Mouse (Mus musculus): Measurements from ENCODE around the gene 4930447C04Rik. TPM values are rescaled to one million over a fixed set of nuclear protein-coding genes. Genes with fewer than 3 reads are reported as not detected.

The 4930447C04Rik gene
- polyA plus RNA-seq, 2 experiments, result 0.23 to 0.84 TPM

DNA sequence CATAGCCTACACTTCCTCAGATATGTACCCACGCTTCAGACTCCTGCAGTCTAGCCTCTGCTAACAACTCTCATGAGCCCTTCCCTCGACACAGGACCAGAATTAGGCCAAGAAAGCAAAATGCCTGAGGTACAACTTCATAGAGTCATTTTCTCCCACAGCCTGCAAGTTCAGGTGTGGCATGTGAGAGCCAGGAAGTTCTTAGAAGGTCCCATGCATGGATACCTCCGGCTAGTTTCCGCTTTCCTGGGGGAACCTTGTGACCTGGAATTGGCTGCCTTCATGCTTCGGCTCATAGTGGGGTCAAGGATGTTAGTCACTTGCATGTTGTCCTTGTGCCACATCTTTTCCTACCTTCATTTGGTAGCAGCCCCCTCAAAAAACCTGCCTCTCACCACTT, 12.5 kb upstream of the 4930447C04Rik start:
- WGBS (ENCODE audit: insufficient replicate concordance), result 71% methylated on average over 5 of the region's 5 CpGs
- no peak overlapping the region for H3K4me2 ChIP-seq (ENCODE audit: low read depth)
- H3K9ac ChIP-seq (replicated peaks), result no peak overlapping the region
- TF ChIP-seq CTCF (IDR thresholded peaks at IDR 0.05; ENCODE audit: low read depth) (no peak), EP300 (IDR thresholded peaks at IDR 0.05; ENCODE audit: low read depth) (no peak)
- DNase-seq (ENCODE audit: low read depth in 3 of 3, low spot score in 3 of 3) (no peak), ATAC-seq (ENCODE audit: insufficient read depth) (no peak)
- no peaks in the 10 kb centered on the region for H3K9me3 ChIP-seq (ENCODE audit: control insufficient read depth, low read length)
- H3K27ac ChIP-seq, result no peak overlapping the region
- H3K4me1 ChIP-seq (replicated peaks; ENCODE audit: control insufficient read depth in 2 of 2, insufficient read depth in 2 of 2, low read length in 1 of 2), result no peaks in the 10 kb centered on the region
- peaks cover 2% of the 10 kb centered on the region; the same call in 1 of the 2 replicates for H3K27me3 ChIP-seq (ENCODE audit: control insufficient read depth, insufficient read depth, low read length)
- no peaks in the 10 kb centered on the region for H3K36me3 ChIP-seq (replicated peaks; ENCODE audit: control insufficient read depth, insufficient read depth, low read depth)
- H3K4me3 ChIP-seq (ENCODE audit: insufficient read depth in 1 of 2, low read depth in 2 of 2, low read length in 2 of 2), result no peak overlapping the region

DNA sequence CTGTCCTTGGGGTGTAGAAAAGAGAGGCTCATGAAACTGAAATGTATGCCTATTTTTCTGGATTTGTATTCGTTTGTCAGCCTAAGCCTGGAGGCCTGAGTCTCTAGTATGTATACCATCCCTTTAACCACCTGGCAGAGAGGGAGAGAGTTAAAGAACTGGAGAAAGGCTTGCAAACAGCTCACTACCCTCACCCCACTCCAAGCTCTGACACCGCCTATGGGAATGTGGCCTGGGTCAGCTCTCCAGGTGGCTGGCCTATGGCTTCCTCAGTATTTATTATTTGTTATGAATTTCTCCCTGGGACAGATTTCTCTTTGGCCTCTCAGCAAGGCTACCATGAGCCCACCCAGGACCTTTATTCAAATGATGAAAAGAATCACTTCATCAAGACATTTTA, 6.8 kb upstream of the 4930447C04Rik start:
- H3K4me2 ChIP-seq (ENCODE audit: low read depth), result no peak overlapping the region
- H3K27ac ChIP-seq, result no peak overlapping the region
- no peak overlapping the region for H3K9ac ChIP-seq (replicated peaks)
- no peaks in the 10 kb centered on the region for H3K4me1 ChIP-seq (replicated peaks; ENCODE audit: control insufficient read depth in 2 of 2, insufficient read depth in 2 of 2, low read length in 1 of 2)
- no peak for ATAC-seq (ENCODE audit: insufficient read depth)
- no peak for DNase-seq (ENCODE audit: low read depth in 3 of 3, low spot score in 3 of 3)
- no peaks in the 10 kb centered on the region for H3K36me3 ChIP-seq (replicated peaks; ENCODE audit: control insufficient read depth, insufficient read depth, low read depth)
- H3K9me3 ChIP-seq (ENCODE audit: control insufficient read depth, low read length), result no peaks in the 10 kb centered on the region
- TF ChIP-seq EP300 (IDR thresholded peaks at IDR 0.05; ENCODE audit: low read depth) (no peak), CTCF (IDR thresholded peaks at IDR 0.05; ENCODE audit: low read depth) (no peak)
- H3K4me3 ChIP-seq (ENCODE audit: insufficient read depth in 1 of 2, low read depth in 2 of 2, low read length in 2 of 2), result no peak overlapping the region
- H3K27me3 ChIP-seq (ENCODE audit: control insufficient read depth, insufficient read depth, low read length), result peaks cover 56% of the 10 kb centered on the region
- WGBS (ENCODE audit: insufficient replicate concordance), result 16% methylated on average over 2 of the region's 2 CpGs

DNA sequence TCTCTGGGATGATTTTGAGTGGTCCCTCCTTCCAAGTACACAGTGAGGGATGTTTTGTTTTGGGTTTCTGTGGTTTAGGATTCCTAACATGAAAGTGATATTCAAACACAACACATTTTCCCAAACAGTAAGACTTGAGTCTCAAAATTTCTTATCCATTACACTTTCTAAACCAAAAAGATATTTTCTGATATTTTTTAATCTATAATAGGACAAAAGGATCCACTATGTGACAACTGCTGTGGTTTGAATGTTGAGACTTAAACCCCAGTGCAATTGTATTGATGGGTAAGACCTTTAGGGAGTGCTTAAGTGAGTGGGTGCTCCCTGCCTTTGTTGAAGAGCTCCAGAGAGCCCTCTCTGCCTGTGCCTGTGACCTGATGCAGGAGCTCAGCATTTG, 6.2 kb upstream of the 4930447C04Rik start:
- Histone ChIP-seq H3K4me1 (replicated peaks; ENCODE audit: control insufficient read depth in 2 of 2, insufficient read depth in 2 of 2, low read length in 1 of 2) (no peaks in the 10 kb centered on the region), H3K4me3 (ENCODE audit: insufficient read depth in 1 of 2, low read depth in 2 of 2, low read length in 2 of 2) (no peak overlapping the region), H3K9me3 (ENCODE audit: control insufficient read depth, low read length) (no peaks in the 10 kb centered on the region), H3K9ac (replicated peaks) (no peak overlapping the region), H3K27me3 (ENCODE audit: control insufficient read depth, insufficient read depth, low read length) (peaks cover 61% of the 10 kb centered on the region), H3K4me2 (ENCODE audit: low read depth) (no peak overlapping the region), H3K36me3 (replicated peaks; ENCODE audit: control insufficient read depth, insufficient read depth, low read depth) (no peaks in the 10 kb centered on the region), H3K27ac (no peak overlapping the region)
- TF ChIP-seq EP300 (IDR thresholded peaks at IDR 0.05; ENCODE audit: low read depth), result no peak
- no peak for TF ChIP-seq CTCF (IDR thresholded peaks at IDR 0.05; ENCODE audit: low read depth)
- DNase-seq (ENCODE audit: low read depth in 3 of 3, low spot score in 3 of 3) (no peak), ATAC-seq (ENCODE audit: insufficient read depth) (no peak)

GRCm38 (mm10) chr12:72946064-72946395, 5.5 kb upstream of the 4930447C04Rik start:
- ATAC-seq (ENCODE audit: insufficient read depth) (no peak), DNase-seq (ENCODE audit: low read depth in 3 of 3, low spot score in 3 of 3) (no peak)
- H3K9me3 ChIP-seq (ENCODE audit: control insufficient read depth, low read length), result no peaks in the 10 kb centered on the region
- H3K27me3 ChIP-seq (ENCODE audit: control insufficient read depth, insufficient read depth, low read length), result peaks cover 69% of the 10 kb centered on the region
- H3K27ac ChIP-seq, result no peak overlapping the region
- WGBS (ENCODE audit: insufficient replicate concordance), result 7% methylated on average over 8 of the region's 8 CpGs
- H3K9ac ChIP-seq (replicated peaks), result no peak overlapping the region
- TF ChIP-seq CTCF (IDR thresholded peaks at IDR 0.05; ENCODE audit: low read depth) (no peak), EP300 (IDR thresholded peaks at IDR 0.05; ENCODE audit: low read depth) (no peak)
- H3K4me1 ChIP-seq (replicated peaks; ENCODE audit: control insufficient read depth in 2 of 2, insufficient read depth in 2 of 2, low read length in 1 of 2), result no peaks in the 10 kb centered on the region
- no peaks in the 10 kb centered on the region for H3K36me3 ChIP-seq (replicated peaks; ENCODE audit: control insufficient read depth, insufficient read depth, low read depth)
- H3K4me2 ChIP-seq (ENCODE audit: low read depth), result no peak overlapping the region
- H3K4me3 ChIP-seq (ENCODE audit: insufficient read depth in 1 of 2, low read depth in 2 of 2, low read length in 2 of 2), result no peak overlapping the region; a peak in 1 of 4 replicates

- H3K4me1 ChIP-seq (replicated peaks; ENCODE audit: control insufficient read depth in 2 of 2, insufficient read depth in 2 of 2, low read length in 1 of 2), result no peaks in the 10 kb centered on the region
- ATAC-seq (ENCODE audit: insufficient read depth) (no peak), DNase-seq (ENCODE audit: low read depth in 3 of 3, low spot score in 3 of 3) (no peak)
- TF ChIP-seq CTCF (IDR thresholded peaks at IDR 0.05; ENCODE audit: low read depth) (no peak), EP300 (IDR thresholded peaks at IDR 0.05; ENCODE audit: low read depth) (no peak)
- no peak overlapping the region for H3K27ac ChIP-seq
- H3K4me2 ChIP-seq (ENCODE audit: low read depth), result peak overlapping the region; percentile 11
- H3K9me3 ChIP-seq (ENCODE audit: control insufficient read depth, low read length), result no peaks in the 10 kb centered on the region
- WGBS (ENCODE audit: insufficient replicate concordance), result under 1% methylated on average over 74 of the region's 89 CpGs
- no peak overlapping the region for H3K9ac ChIP-seq (replicated peaks)
- peak overlapping the region in 1 of 2 experiments; percentile 0; a peak in 1 of 4 replicates for H3K4me3 ChIP-seq (ENCODE audit: insufficient read depth in 1 of 2, low read depth in 2 of 2, low read length in 2 of 2)
- H3K36me3 ChIP-seq (replicated peaks; ENCODE audit: control insufficient read depth, insufficient read depth, low read depth), result no peaks in the 10 kb centered on the region
- peaks cover 74% of the 10 kb centered on the region for H3K27me3 ChIP-seq (ENCODE audit: control insufficient read depth, insufficient read depth, low read length)
Measured at GRCm38 (mm10) chr12:72945301-72946063, 4.9 kb upstream of the 4930447C04Rik start.

All from liver, embryonic 14.5 days (tissue).